Mouse (Mus musculus): ENCODE measurements around the gene Rarres1.

- TF ChIP-seq POLR2A (IDR thresholded peaks at IDR 0.05; ENCODE audit: low read depth, low read length) = no peak
- TF ChIP-seq EP300 (IDR thresholded peaks at IDR 0.05; ENCODE audit: low read length) = no peak
- TF ChIP-seq CTCF (conservative IDR thresholded peaks at IDR 0.05 in 1 of 2, IDR thresholded peaks at IDR 0.05 in 1 of 2; ENCODE audit: low read depth in 2 of 2, low read length in 2 of 2) = no peak
- no peak for TF ChIP-seq CHD1 (IDR thresholded peaks at IDR 0.05; ENCODE audit: low read depth, low read length)
These were observed 22.2 kb downstream of the Rarres1 start for GRCm38 (mm10) chr3:67493132-67493531.
